Mouse (Mus musculus): Measurements from ENCODE around the gene Dennd4b.
A peak's percentile ranks its signal among the peaks of the same experiment; 100 is the strongest.

- TF ChIP-seq MAZ (IDR thresholded peaks at IDR 0.05; ENCODE audit: low read depth, low read length): no peak
- TF ChIP-seq EP300 (IDR thresholded peaks at IDR 0.05; ENCODE audit: low read length): no peak
- no peak for TF ChIP-seq POLR2A (IDR thresholded peaks at IDR 0.05; ENCODE audit: low read depth, low read length)
- peak; percentile 24 to 51; a peak in 2 of 4 replicates for TF ChIP-seq CTCF (conservative IDR thresholded peaks at IDR 0.05 in 1 of 2, IDR thresholded peaks at IDR 0.05 in 1 of 2; ENCODE audit: low read depth in 2 of 2, low read length in 2 of 2)
- no peak for TF ChIP-seq ETS1 (conservative IDR thresholded peaks at IDR 0.05; ENCODE audit: low read depth, low read length)
- no peak for TF ChIP-seq MYC (IDR thresholded peaks at IDR 0.05; ENCODE audit: low read depth, low read length)
Observed at GRCm38 (mm10) chr3:90313367-90313766, 48.4 kb downstream of the Dennd4b start.

Measured in CH12.LX (cell line).